Mouse (Mus musculus): Measurements from ENCODE around the gene Atf1. TPM values are rescaled to one million over a fixed set of nuclear protein-coding genes. Genes with fewer than 3 reads are reported as not detected.

Gene Atf1
- total RNA-seq (2021): 10 to 100 TPM; 86.2 to 89.7 TPM
- long read RNA-seq, experiment 1, partial matches to known transcripts: 4 of 16 reads
- long read RNA-seq, experiment 1, other reads (novel, unspliced or antisense): 8 of 16 reads
- long read RNA-seq, experiment 2, transcript Atf1-201 (7 exons, 2,365 nt): major isoform, 17 of 34 reads
- long read RNA-seq, experiment 2, partial matches to known transcripts: 6 of 34 reads
- long read RNA-seq, experiment 2, other reads (novel, unspliced or antisense): 11 of 34 reads

- DNase-seq (ENCODE audit: low spot score in 2 of 2): peak; percentile 77 to 85
These were observed at the start of gene Atf1 for GRCm38 (mm10) chr15:100227663-100228534. TSS of gene Atf1 (plus strand) at chr15:100227819.

- DNase-seq (ENCODE audit: low spot score in 2 of 2): no peak
These were observed 49.1 kb upstream of the Atf1 start for GRCm38 (mm10) chr15:100178487-100178886.

- no peak for DNase-seq (ENCODE audit: low spot score in 2 of 2)
These were observed 47.9 kb upstream of the Atf1 start for GRCm38 (mm10) chr15:100179685-100180084.

- no peak for DNase-seq (ENCODE audit: low spot score in 2 of 2)
These were observed 47.4 kb upstream of the Atf1 start for GRCm38 (mm10) chr15:100180221-100180620.

GRCm38 (mm10) chr15:100181841-100182240 is 45.8 kb upstream of the Atf1 start:
- DNase-seq (ENCODE audit: low spot score in 2 of 2): no peak

GRCm38 (mm10) chr15:100182526-100183280 is 44.9 kb upstream of the Atf1 start:
- no peak for DNase-seq (ENCODE audit: low spot score in 2 of 2)

- no peak for DNase-seq (ENCODE audit: low spot score in 2 of 2)
These were observed 44.1 kb upstream of the Atf1 start for GRCm38 (mm10) chr15:100183510-100183909.

- no peak for DNase-seq (ENCODE audit: low spot score in 2 of 2)
These were observed 42.7 kb upstream of the Atf1 start for GRCm38 (mm10) chr15:100184821-100185496.

GRCm38 (mm10) chr15:100186234-100186633 is 41.4 kb upstream of the Atf1 start:
- no peak for DNase-seq (ENCODE audit: low spot score in 2 of 2)

GRCm38 (mm10) chr15:100186882-100187672 is 40.5 kb upstream of the Atf1 start:
- no peak for DNase-seq (ENCODE audit: low spot score in 2 of 2)

- no peak for DNase-seq (ENCODE audit: low spot score in 2 of 2)
These were observed 39.1 kb upstream of the Atf1 start for GRCm38 (mm10) chr15:100188542-100188941.

GRCm38 (mm10) chr15:100188962-100189404 is 38.6 kb upstream of the Atf1 start:
- DNase-seq (ENCODE audit: low spot score in 2 of 2): no peak

GRCm38 (mm10) chr15:100190083-100190482 is 37.5 kb upstream of the Atf1 start:
- no peak for DNase-seq (ENCODE audit: low spot score in 2 of 2)

GRCm38 (mm10) chr15:100198983-100199745 is 28.5 kb upstream of the Atf1 start:
- DNase-seq (ENCODE audit: low spot score in 2 of 2): peak in 1 of 2 experiments; percentile 9

- no peak for DNase-seq (ENCODE audit: low spot score in 2 of 2)
These were observed 27.8 kb upstream of the Atf1 start for GRCm38 (mm10) chr15:100199790-100200189.

- no peak for DNase-seq (ENCODE audit: low spot score in 2 of 2)
These were observed 25.8 kb upstream of the Atf1 start for GRCm38 (mm10) chr15:100201806-100202205.

- DNase-seq (ENCODE audit: low spot score in 2 of 2): no peak
These were observed 25.1 kb upstream of the Atf1 start for GRCm38 (mm10) chr15:100202431-100203015.

- no peak for DNase-seq (ENCODE audit: low spot score in 2 of 2)
These were observed 23.0 kb upstream of the Atf1 start for GRCm38 (mm10) chr15:100204574-100204973.

GRCm38 (mm10) chr15:100210013-100210412 is 17.6 kb upstream of the Atf1 start:
- DNase-seq (ENCODE audit: low spot score in 2 of 2): no peak
